Mouse (Mus musculus): Measurements from ENCODE around the gene Atp8b2. TPM values are rescaled to one million over a fixed set of nuclear protein-coding genes. Genes with fewer than 3 reads are reported as not detected.

Gene Atp8b2
- total RNA-seq, 1 experiment from 2014 or later = 52.4 TPM

Other genes starting within 250 kb of the Atp8b2 start
- 34.2 and 56.2 TPM in 2 replicates for gene Adar, start 248.5 kb downstream of the Atp8b2 start, total RNA-seq (2017)
- 0.40 and 0.50 TPM in 2 replicates for gene Chrnb2, start 198.9 kb downstream of the Atp8b2 start, total RNA-seq (2017)
- gene Ube2q1, start 189.9 kb downstream of the Atp8b2 start, total RNA-seq (2017) = 105 and 125 TPM in 2 replicates
- 0.50 TPM in 1 of 2 replicates, not detected in the other for gene She, start 132.1 kb downstream of the Atp8b2 start, total RNA-seq (2017)
- 9.6 and 11.1 TPM in 2 replicates for gene Il6ra, start 50.3 kb downstream of the Atp8b2 start, total RNA-seq (2017)
- gene Hax1, start 35.3 kb upstream of the Atp8b2 start, total RNA-seq (2017) = 72.0 and 75.5 TPM in 2 replicates
- gene 4933434E20Rik, start 88.1 kb upstream of the Atp8b2 start, total RNA-seq (2017) = 51.5 and 53.0 TPM in 2 replicates
- 196 and 198 TPM in 2 replicates for gene Ubap2l, start 89.1 kb upstream of the Atp8b2 start, total RNA-seq (2017)
- 892 and 993 TPM in 2 replicates for gene Tpm3, start 109.1 kb upstream of the Atp8b2 start, total RNA-seq (2017)
- 0.45 and 0.88 TPM in 2 replicates for gene Nup210l, start 140.6 kb upstream of the Atp8b2 start, total RNA-seq (2017)

Data from hematopoietic stem cell, adult 5-6 weeks (primary cell).